Mouse (Mus musculus) layer of hippocampus, adult 11-12 months (tissue): Measurements from ENCODE around the gene Mn1.

Experiments
- DNase-seq: peaks from one replicate; pipeline ENCODE4 v3.0.0; 2022; ENCODE audit warnings: low spot score

Gene Mn1

GRCm38 (mm10) chr5:111416591-111417374 is at the start of gene Mn1:
Gene Mn1, plus strand, starts transcription at chr5:111417362.
- DNase-seq = peak; percentile 91

GRCm38 (mm10) chr5:111367937-111368517 is 49.1 kb upstream of the Mn1 start:
- no peak for DNase-seq

- no peak for DNase-seq
Measured at GRCm38 (mm10) chr5:111368576-111368975, 48.6 kb upstream of the Mn1 start.

DNA sequence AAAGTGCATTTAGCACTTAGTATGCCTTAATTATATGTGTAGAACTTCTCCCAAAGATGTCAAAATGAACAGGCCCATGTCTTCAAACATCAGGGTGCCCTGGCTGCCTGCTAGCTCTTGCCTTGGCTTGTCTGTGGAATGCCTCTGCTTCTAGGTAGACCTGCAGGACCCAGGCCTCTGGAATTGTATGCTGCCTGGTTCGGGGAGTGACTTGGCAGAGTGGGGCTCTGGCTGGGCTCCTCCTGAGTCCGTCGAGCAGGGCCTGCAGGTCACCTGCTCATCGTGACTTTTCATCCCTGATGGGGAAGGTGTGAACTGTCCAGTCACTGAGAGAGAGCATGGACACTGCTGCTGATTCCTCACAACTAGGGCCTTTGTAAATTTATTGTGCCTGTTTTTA is 41.5 kb upstream of the Mn1 start:
- DNase-seq = no peak

GRCm38 (mm10) chr5:111376276-111377020 is 40.7 kb upstream of the Mn1 start:
- DNase-seq = no peak

DNA sequence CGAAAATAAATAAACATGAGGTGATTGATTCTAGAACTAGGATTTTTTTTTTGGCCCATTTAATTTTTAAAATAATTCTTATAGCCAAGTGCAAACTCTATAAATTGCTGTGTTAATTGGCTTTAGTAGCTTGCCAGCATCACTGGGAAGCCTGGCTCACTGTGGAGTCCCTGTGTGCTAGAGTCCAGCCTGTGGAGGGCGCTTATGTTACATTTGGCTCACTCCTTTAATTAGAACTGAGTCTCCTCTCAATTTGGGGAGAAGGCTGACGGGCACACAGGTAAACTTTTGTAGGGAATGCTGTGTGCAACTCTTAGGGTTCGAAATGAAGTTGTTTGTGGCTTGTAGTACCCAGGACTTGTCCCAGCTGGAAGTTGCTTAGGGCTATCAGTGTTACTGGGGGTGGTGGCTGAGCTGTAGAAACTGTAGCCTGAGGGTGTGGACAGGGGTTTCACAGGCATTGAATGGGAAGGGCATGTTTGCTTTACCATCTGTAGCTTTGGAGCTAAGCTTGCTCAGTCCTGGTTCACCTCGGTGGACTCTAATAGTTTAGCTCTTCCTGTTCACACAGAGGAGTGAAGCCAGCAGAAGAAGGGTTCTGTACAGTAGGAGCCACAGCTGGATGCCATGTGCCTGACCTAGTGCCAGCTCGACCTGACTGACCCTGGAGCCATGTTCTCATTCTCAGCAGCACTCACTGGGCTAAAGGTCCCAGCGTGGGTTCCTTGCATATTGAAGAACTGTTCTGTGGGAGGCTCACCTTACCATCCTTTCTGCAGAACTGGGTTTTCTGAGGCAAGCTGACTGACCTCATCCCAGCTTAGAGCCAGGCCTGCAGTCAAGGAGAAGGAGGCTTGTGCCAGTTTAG is 38.8 kb upstream of the Mn1 start:
- DNase-seq = no peak

- DNase-seq = no peak
Measured at GRCm38 (mm10) chr5:111383335-111383734, 33.8 kb upstream of the Mn1 start.

- DNase-seq = no peak
Measured at GRCm38 (mm10) chr5:111390911-111391310, 26.3 kb upstream of the Mn1 start.

DNA sequence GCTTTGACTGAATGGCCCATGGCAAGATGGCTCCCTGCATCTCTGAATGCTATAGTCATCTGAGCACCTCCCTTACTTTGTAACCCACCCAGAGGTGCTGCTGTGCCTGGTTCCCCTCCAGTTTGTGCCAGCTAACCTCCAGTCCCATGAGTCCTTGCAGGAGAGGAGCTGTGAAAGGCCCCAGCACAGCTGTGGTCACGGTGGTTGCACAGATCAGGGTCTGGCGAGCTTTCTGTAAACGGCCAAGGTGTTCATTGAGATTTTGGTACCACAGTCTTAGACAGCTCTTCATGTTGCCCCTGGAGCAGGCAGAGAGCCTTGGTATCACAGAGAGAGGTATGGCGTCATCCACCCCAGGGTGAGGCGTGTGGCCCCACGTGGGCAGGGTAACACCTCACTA is 25.7 kb upstream of the Mn1 start:
- no peak for DNase-seq

GRCm38 (mm10) chr5:111393346-111394197 is 23.6 kb upstream of the Mn1 start:
- DNase-seq = peak; percentile 24

DNA sequence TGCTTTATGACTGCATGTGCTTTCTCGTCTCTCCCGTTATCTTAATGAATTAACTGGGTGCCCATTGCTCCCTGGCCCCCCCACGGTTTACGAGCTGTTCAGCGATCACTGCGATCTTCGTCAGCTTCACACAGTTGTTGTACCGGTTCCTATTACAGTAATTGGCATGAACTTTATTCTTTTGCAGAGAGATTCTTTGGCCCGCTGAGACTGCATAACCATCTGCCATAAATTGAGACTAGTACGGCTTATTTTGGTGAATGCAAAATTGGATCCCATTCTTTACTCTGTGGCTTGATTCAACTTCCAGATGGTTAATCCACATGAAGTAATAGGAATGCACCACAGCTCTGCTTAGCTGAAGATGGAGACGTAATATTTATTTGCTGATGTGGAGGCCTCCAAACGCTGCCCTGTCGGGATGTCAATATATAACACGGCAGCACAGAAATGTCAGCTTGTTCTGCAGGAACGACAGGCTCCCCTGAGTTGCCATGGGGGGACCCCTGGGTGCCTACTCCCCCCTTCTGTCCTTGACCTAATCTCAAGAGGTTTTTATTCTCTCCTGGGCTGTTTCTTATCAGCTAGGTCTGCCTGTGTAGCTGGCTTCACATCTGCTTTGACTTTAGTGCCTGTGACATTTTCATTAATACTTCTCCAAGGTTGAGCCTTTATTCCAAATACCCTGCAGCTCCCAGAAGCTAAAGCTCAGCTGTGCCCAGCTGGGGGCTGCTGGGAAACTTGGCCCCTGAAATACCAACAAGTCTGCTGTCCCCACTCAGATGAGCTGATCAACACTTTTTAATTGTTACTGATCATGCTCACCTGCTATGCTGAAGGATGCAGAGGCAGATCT is 22.7 kb upstream of the Mn1 start:
- DNase-seq = peak; percentile 46

GRCm38 (mm10) chr5:111395771-111396170 is 21.4 kb upstream of the Mn1 start:
- DNase-seq = no peak

DNA sequence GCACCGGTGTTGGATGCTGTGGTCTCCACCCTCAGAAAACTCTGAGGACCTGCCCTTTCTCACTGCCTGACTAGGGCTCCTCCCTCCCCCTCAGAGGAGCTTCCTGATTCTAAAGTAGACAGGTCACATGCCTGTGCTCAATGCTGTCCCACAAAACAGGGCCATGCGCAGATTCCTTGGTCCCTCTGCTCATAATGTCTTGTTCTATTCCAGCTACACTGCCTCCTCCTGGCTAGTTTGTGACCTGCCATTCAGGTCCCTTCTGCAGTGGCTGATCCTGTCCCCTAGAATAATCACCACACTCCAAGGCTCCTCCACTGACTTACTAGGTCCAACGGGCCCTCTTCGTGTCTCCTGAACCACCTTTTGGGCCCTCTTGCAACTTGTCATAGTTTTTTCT is 21.0 kb upstream of the Mn1 start:
- no peak for DNase-seq

GRCm38 (mm10) chr5:111398471-111398870 is 18.7 kb upstream of the Mn1 start:
- no peak for DNase-seq

- DNase-seq = no peak
Measured at GRCm38 (mm10) chr5:111399271-111399670, 17.9 kb upstream of the Mn1 start.

- DNase-seq = no peak
Measured at GRCm38 (mm10) chr5:111401879-111402650, 15.1 kb upstream of the Mn1 start.

DNA sequence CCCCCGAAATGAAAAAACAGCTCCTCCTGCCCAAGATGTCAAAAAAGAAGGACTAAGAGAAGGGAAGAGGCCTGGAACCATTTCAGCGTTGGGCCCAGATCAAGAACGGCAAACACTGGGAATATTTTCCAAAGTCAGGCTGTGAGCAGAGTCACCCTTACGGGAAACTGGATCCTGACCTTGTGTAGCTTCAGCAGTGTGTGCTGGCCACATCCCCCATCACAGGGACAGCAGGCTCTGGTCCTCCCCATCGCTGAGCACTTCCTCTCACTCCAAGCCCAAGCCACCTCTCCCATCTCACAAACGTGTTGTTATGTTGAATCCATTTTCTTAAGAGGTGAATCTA is 14.5 kb upstream of the Mn1 start:
- DNase-seq = no peak

GRCm38 (mm10) chr5:111404721-111405120 is 12.4 kb upstream of the Mn1 start:
- DNase-seq = no peak

DNA sequence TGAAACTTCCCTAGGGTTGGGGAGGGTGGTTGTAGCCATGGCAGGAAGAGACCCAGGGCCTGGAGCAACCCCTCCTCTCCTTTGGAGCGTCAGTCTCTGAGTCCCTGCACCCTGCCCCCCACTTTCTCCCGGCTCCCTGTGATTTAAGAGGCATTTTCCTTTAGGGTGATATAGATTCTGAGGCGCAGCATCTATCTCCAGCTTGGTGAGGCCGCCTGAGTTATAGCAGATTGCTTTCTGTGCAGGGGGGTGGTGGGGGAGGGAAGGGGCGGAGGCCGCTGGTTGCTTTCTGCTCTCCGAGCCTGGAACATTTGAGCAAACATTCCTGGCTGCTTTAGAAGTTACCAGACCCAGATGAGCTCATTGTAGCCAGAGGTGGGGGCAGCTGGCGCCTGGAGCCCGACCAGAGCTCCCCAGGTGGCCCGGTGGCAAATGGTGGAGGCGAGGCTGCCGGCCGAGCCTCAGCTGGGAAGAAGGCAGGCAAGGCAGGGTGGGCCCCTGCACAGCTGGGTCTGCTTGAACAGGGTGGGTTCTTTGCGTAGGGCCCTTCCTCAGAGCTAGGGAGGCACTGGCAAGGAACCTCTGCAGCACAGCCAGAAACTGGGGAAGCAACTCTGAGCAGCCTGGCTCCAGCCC is 8.6 kb upstream of the Mn1 start:
- no peak for DNase-seq
